Mouse (Mus musculus): ENCODE measurements around the gene Gm45140. TPM values are rescaled to one million over a fixed set of nuclear protein-coding genes. Genes with fewer than 3 reads are reported as not detected.

Gene Gm45140
- polyA plus RNA-seq, 1 experiment from 2014 or later, result 1.4 TPM

GRCm38 (mm10) chr6:87799576-87799975, 36.0 kb downstream of the Gm45140 start:
- WGBS, result 63% methylated on average over 6 of the region's 6 CpGs

GRCm38 (mm10) chr6:87797321-87797720, 38.3 kb downstream of the Gm45140 start:
- Histone ChIP-seq H3K4me2 (ENCODE audit: low read length) (no peak overlapping the region), H3K9me3 (ENCODE audit: control insufficient read depth, low read length) (no peaks in the 10 kb centered on the region), H3K9ac (ENCODE audit: low read length) (no peak overlapping the region), H3K4me3 (ENCODE audit: control insufficient read depth in 1 of 2, insufficient read depth in 1 of 2, low read depth in 1 of 2, low read length in 2 of 2) (no peak overlapping the region), H3K27ac (replicated peaks in 1 of 2; ENCODE audit: control insufficient read depth in 1 of 2, insufficient read depth in 1 of 2, low read depth in 2 of 2, low read length in 2 of 2) (no peak overlapping the region), H3K4me1 (ENCODE audit: control insufficient read depth in 2 of 2, insufficient read depth in 2 of 2, low read length in 2 of 2) (peaks cover 0 to 2% of the 10 kb centered on the region in 2 experiments; a peak in 1 of 4 replicates), H3K27me3 (ENCODE audit: control insufficient read depth, insufficient read depth, low read length) (no peaks in the 10 kb centered on the region), H3K36me3 (ENCODE audit: control insufficient read depth, insufficient read depth, low read length) (peaks cover 6% of the 10 kb centered on the region)
- 46% methylated on average over 2 of the region's 2 CpGs for WGBS
- no peak for ATAC-seq (ENCODE audit: insufficient number of reproducible peaks, insufficient read depth, low FRiP score, low read depth)

More at GRCm38 (mm10) chr6:87799576-87799975, 36.0 kb downstream of the Gm45140 start:
- Histone ChIP-seq H3K27me3 (ENCODE audit: control insufficient read depth, insufficient read depth, low read length) (no peaks in the 10 kb centered on the region), H3K36me3 (ENCODE audit: control insufficient read depth, insufficient read depth, low read length) (0 out of 2 replicates have a peak, but pooled peaks cover 2% of the 10 kb centered on the region), H3K4me2 (ENCODE audit: low read length) (no peak overlapping the region), H3K4me1 (ENCODE audit: control insufficient read depth in 2 of 2, insufficient read depth in 2 of 2, low read length in 2 of 2) (peaks cover 0 to under 1% of the 10 kb centered on the region in 2 experiments; a peak in 1 of 4 replicates), H3K9me3 (ENCODE audit: control insufficient read depth, low read length) (no peaks in the 10 kb centered on the region), H3K4me3 (ENCODE audit: control insufficient read depth in 1 of 2, insufficient read depth in 1 of 2, low read depth in 1 of 2, low read length in 2 of 2) (no peak overlapping the region), H3K27ac (replicated peaks in 1 of 2; ENCODE audit: control insufficient read depth in 1 of 2, insufficient read depth in 1 of 2, low read depth in 2 of 2, low read length in 2 of 2) (no peak overlapping the region), H3K9ac (ENCODE audit: low read length) (no peak overlapping the region)
- no peak for ATAC-seq (ENCODE audit: insufficient number of reproducible peaks, insufficient read depth, low FRiP score, low read depth)

GRCm38 (mm10) chr6:87796251-87796880, 39.2 kb downstream of the Gm45140 start:
- no peak for ATAC-seq (ENCODE audit: insufficient number of reproducible peaks, insufficient read depth, low FRiP score, low read depth)
- 87% methylated on average over 6 of the region's 6 CpGs for WGBS

GRCm38 (mm10) chr6:87795385-87796150, 40.0 kb downstream of the Gm45140 start:
- peaks cover 5% of the 10 kb centered on the region in 2 experiments; a peak in 2 of 4 replicates for H3K4me1 ChIP-seq (ENCODE audit: control insufficient read depth in 2 of 2, insufficient read depth in 2 of 2, low read length in 2 of 2)
- no peaks in the 10 kb centered on the region for H3K9me3 ChIP-seq (ENCODE audit: control insufficient read depth, low read length)
- peaks cover 12% of the 10 kb centered on the region for H3K36me3 ChIP-seq (ENCODE audit: control insufficient read depth, insufficient read depth, low read length)
- no peak for ATAC-seq (ENCODE audit: insufficient number of reproducible peaks, insufficient read depth, low FRiP score, low read depth)
- no peaks in the 10 kb centered on the region for H3K27me3 ChIP-seq (ENCODE audit: control insufficient read depth, insufficient read depth, low read length)
- H3K27ac ChIP-seq (replicated peaks in 1 of 2; ENCODE audit: control insufficient read depth in 1 of 2, insufficient read depth in 1 of 2, low read depth in 2 of 2, low read length in 2 of 2), result no peak overlapping the region
- no peak overlapping the region for H3K4me2 ChIP-seq (ENCODE audit: low read length)
- H3K4me3 ChIP-seq (ENCODE audit: control insufficient read depth in 1 of 2, insufficient read depth in 1 of 2, low read depth in 1 of 2, low read length in 2 of 2), result no peak overlapping the region
- H3K9ac ChIP-seq (ENCODE audit: low read length), result no peak overlapping the region
- WGBS, result 56% methylated on average over 6 of the region's 6 CpGs

More at GRCm38 (mm10) chr6:87796251-87796880, 39.2 kb downstream of the Gm45140 start:
- H3K36me3 ChIP-seq (ENCODE audit: control insufficient read depth, insufficient read depth, low read length), result peaks cover 12% of the 10 kb centered on the region
- H3K9ac ChIP-seq (ENCODE audit: low read length), result no peak overlapping the region
- H3K27me3 ChIP-seq (ENCODE audit: control insufficient read depth, insufficient read depth, low read length), result no peaks in the 10 kb centered on the region
- H3K4me3 ChIP-seq (ENCODE audit: control insufficient read depth in 1 of 2, insufficient read depth in 1 of 2, low read depth in 1 of 2, low read length in 2 of 2), result no peak overlapping the region
- no peaks in the 10 kb centered on the region for H3K9me3 ChIP-seq (ENCODE audit: control insufficient read depth, low read length)
- no peak overlapping the region for H3K27ac ChIP-seq (replicated peaks in 1 of 2; ENCODE audit: control insufficient read depth in 1 of 2, insufficient read depth in 1 of 2, low read depth in 2 of 2, low read length in 2 of 2)
- H3K4me1 ChIP-seq (ENCODE audit: control insufficient read depth in 2 of 2, insufficient read depth in 2 of 2, low read length in 2 of 2), result peaks cover 0 to 2% of the 10 kb centered on the region in 2 experiments; a peak in 1 of 4 replicates
- no peak overlapping the region for H3K4me2 ChIP-seq (ENCODE audit: low read length)

- Histone ChIP-seq H3K36me3 (ENCODE audit: control insufficient read depth, insufficient read depth, low read length) (peaks cover 12% of the 10 kb centered on the region), H3K9me3 (ENCODE audit: control insufficient read depth, low read length) (no peaks in the 10 kb centered on the region), H3K27me3 (ENCODE audit: control insufficient read depth, insufficient read depth, low read length) (no peaks in the 10 kb centered on the region), H3K27ac (replicated peaks in 1 of 2; ENCODE audit: control insufficient read depth in 1 of 2, insufficient read depth in 1 of 2, low read depth in 2 of 2, low read length in 2 of 2) (no peak overlapping the region), H3K4me1 (ENCODE audit: control insufficient read depth in 2 of 2, insufficient read depth in 2 of 2, low read length in 2 of 2) (peaks cover 16 to 17% of the 10 kb centered on the region in 2 experiments), H3K4me2 (ENCODE audit: low read length) (no peak overlapping the region), H3K9ac (ENCODE audit: low read length) (no peak overlapping the region), H3K4me3 (ENCODE audit: control insufficient read depth in 1 of 2, insufficient read depth in 1 of 2, low read depth in 1 of 2, low read length in 2 of 2) (no peak overlapping the region)
- no peak for ATAC-seq (ENCODE audit: insufficient number of reproducible peaks, insufficient read depth, low FRiP score, low read depth)
- WGBS, result 90% methylated on average over 10 of the region's 10 CpGs
Observed at GRCm38 (mm10) chr6:87793821-87794510, 41.6 kb downstream of the Gm45140 start.

GRCm38 (mm10) chr6:87791826-87792225, 43.8 kb downstream of the Gm45140 start:
- ATAC-seq (ENCODE audit: insufficient number of reproducible peaks, insufficient read depth, low FRiP score, low read depth), result no peak
- 91% methylated on average over 5 of the region's 5 CpGs for WGBS
- no peak overlapping the region for H3K4me2 ChIP-seq (ENCODE audit: low read length)
- peaks cover 19 to 26% of the 10 kb centered on the region in 2 experiments for H3K4me1 ChIP-seq (ENCODE audit: control insufficient read depth in 2 of 2, insufficient read depth in 2 of 2, low read length in 2 of 2)
- peaks cover 12% of the 10 kb centered on the region for H3K36me3 ChIP-seq (ENCODE audit: control insufficient read depth, insufficient read depth, low read length)
- no peak overlapping the region for H3K4me3 ChIP-seq (ENCODE audit: control insufficient read depth in 1 of 2, insufficient read depth in 1 of 2, low read depth in 1 of 2, low read length in 2 of 2)
- no peak overlapping the region for H3K27ac ChIP-seq (replicated peaks in 1 of 2; ENCODE audit: control insufficient read depth in 1 of 2, insufficient read depth in 1 of 2, low read depth in 2 of 2, low read length in 2 of 2)
- H3K9ac ChIP-seq (ENCODE audit: low read length), result no peak overlapping the region
- H3K9me3 ChIP-seq (ENCODE audit: control insufficient read depth, low read length), result no peaks in the 10 kb centered on the region
- H3K27me3 ChIP-seq (ENCODE audit: control insufficient read depth, insufficient read depth, low read length), result no peaks in the 10 kb centered on the region

- Histone ChIP-seq H3K27ac (replicated peaks in 1 of 2; ENCODE audit: control insufficient read depth in 1 of 2, insufficient read depth in 1 of 2, low read depth in 2 of 2, low read length in 2 of 2) (no peak overlapping the region), H3K27me3 (ENCODE audit: control insufficient read depth, insufficient read depth, low read length) (no peaks in the 10 kb centered on the region), H3K36me3 (ENCODE audit: control insufficient read depth, insufficient read depth, low read length) (peaks cover 12% of the 10 kb centered on the region), H3K4me2 (ENCODE audit: low read length) (no peak overlapping the region), H3K4me3 (ENCODE audit: control insufficient read depth in 1 of 2, insufficient read depth in 1 of 2, low read depth in 1 of 2, low read length in 2 of 2) (no peak overlapping the region), H3K9me3 (ENCODE audit: control insufficient read depth, low read length) (no peaks in the 10 kb centered on the region), H3K4me1 (ENCODE audit: control insufficient read depth in 2 of 2, insufficient read depth in 2 of 2, low read length in 2 of 2) (peaks cover 19 to 26% of the 10 kb centered on the region in 2 experiments), H3K9ac (ENCODE audit: low read length) (no peak overlapping the region)
- no peak for ATAC-seq (ENCODE audit: insufficient number of reproducible peaks, insufficient read depth, low FRiP score, low read depth)
- WGBS, result 43% methylated on average over 7 of the region's 7 CpGs
Observed at GRCm38 (mm10) chr6:87790779-87791480, 44.7 kb downstream of the Gm45140 start.

Measured in heart, embryonic 14.5 days (tissue).